Mouse (Mus musculus): ENCODE results near the gene Ly6g. TPM values are rescaled to one million over a fixed set of nuclear protein-coding genes. Genes with fewer than 3 reads are reported as not detected.
"Not testable (repeated sequence)": the region's sequence is repeated elsewhere in the genome, so short reads cannot be mapped to it uniquely, and the experiment has no call there.

Ly6g gene
- polyA plus RNA-seq (2017; shearing (Covaris generic)) = not detected

DNA sequence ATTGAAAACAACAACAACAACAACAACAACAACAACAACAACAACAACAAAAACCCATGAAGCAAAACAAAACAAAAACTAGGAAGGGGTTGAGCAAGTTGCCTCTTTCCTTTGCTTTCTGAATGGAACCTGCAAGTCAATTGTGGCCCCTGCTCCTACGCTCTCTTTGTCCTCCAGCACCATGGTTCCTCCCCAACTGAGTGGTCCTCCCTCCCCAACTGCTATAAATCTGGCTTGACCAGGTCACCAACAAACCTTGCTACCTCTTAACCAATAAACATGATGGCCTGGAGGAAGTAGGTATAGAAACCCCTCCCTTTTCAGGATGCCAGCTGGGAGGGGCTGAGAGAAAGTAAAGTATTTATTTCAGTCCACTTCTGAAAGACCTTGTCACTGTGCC, at the start of gene Ly6g:
Gene Ly6g (plus strand): TSS at position 301 of the 400 bp plus-strand sequence.
- ATAC-seq = no peak

DNA sequence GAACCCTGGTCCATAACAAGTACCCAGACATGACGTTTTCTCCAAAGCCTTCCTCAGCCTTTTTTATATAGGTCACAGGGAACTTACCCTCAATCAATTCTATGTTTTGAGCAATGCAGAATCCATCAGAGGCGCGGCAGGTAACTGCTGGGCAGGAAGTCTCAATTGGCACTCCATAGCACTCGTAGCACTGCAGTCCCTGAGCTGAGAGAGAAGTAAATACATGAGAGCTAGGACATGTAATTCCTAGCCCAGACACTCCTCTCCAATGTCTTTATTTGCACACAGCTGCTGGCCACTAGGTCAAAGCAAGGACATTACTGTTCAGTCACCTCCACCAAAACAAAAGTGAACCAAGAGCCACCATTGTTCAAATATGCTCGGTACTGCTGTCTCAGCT, 44.6 kb upstream of the Ly6g start:
- ATAC-seq = not testable (repeated sequence)

DNA sequence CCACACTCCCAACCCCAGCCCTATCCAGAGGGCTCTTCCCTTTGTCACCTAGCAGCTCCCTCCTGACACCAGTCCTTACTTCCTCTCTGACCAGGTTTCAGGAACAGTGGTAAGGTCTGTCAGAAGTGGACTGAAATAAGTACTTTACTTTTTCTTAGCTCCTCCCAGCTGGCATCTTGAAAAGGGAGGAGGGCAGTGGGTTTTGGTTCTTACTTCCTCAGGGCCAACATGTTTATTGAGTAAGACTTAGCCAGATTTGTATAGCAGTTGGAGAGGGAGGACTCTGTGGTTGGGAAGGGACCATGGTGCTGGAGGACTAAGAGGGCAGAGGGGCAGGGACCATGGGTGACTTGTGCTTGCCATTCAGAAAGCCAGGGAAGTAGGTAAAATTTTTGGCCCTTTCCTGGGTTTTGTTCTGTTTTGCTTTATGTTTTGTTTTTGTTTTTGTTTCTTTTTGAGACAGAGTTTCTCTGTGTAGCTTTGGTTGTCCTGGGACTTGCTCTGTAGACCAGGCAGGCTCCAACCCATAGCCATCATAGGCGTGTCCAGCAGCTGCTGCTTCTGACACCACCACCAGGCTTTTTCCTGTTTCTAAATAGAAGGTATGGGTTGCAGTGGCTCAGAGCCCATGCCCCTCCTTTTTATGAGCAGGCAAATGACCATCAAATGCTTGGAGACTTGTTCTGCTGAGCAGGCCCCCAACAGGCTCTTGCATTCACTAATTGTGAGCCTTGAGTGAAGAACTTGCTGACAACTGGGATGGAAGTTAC, 43.0 kb upstream of the Ly6g start, which contains the start of gene Ly6c2:
Gene Ly6c2 (minus strand): TSS at position 110 of the 770 bp plus-strand sequence.
- ATAC-seq = not testable (repeated sequence)

DNA sequence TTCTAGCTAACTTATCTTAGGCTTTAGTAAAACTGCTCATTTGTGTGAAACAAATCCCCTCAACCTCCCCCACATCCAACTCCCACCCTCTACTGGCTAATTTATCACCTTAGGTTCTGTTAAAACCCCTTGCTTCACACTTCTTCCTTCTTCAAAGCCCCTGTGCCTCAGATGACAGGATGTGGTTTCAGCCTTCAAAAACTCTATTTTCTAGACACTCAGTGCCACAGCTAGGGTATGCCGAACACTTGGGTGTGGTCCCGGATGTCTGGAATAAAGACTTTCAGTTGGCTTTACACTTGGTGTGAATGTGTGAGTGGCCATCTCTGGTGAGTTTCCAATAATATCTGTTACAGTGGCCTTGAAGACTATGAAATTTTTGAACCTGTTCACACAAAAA, 38.5 kb upstream of the Ly6g start:
- ATAC-seq = peak; percentile 91

DNA sequence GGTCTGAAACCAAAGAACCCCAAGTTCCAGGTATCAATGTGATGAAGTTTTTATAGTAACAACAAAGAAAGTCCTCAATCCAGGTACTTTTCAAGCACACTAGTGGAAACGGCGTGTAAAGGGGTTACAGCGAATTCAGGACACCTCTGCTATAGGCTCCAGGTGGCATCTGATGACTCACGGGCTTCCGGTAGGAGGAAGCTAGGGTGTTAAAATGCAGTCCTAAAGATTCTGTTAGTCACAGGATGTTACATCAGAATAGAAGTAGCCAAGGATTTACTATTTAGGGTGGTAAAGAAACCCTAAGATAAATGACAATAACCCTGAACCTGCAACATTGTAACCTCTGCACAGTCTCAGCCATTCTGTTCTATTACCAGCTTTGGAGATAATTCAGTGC, 37.6 kb upstream of the Ly6g start:
- peak; percentile 71 for ATAC-seq

DNA sequence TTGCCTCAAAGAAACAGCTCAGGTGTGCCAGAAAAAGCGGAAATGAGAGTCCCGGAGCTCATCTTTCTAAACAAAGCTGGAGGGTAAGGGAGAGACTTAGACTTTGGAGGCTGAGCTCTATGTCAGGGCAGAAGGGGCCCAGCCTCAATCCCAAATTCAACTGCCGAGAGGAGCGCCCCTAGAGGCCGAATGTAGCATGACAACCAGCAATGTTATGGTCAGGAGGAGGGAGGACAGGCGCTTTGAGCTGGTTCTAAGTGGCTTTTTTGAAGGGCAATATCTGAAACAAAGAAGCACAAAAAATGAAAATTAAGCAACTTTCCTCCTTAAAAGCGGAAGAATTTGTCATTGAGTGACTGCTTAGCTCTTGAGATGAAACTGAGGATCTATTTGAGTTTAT, 36.3 kb upstream of the Ly6g start:
- ATAC-seq = not testable (repeated sequence)

DNA sequence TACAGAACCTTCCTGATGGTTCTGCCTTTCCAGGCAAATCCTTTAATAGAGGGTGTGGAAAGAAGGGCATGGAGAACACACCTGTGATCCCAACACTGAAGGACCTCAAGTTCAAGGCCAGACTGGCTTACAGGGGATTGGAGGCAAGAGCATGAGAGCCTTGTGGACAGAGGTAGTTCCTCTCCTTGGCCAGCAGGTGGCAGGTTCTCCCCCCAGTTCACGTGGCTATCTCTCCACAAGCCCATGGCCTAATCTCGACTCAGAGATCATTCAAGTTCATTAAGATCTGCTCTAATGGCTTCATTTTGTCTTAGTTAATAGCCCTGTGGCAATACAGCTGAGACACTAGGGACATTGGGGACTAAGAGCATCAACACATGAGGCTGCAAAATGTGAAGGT, 35.0 kb upstream of the Ly6g start:
- no peak for ATAC-seq

DNA sequence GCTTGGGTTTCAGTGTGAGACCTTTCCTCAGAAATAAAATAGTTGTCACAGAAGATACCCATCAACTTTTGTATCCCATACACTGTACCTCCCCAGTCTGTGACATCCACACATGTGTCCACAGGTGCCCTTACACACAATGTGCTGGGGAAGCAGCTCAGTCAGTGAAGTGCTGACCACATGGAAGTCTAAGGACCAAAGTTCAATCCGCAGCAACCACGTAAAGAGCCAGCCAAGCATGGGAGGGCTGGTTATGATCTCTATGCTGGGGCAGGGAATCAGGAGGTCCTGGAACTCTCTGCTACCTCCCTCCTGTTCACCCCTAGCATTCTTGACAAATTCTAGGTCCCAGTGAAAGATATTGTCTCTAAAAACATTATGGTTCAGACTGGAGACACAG, 22.7 kb upstream of the Ly6g start:
- not testable (repeated sequence) for ATAC-seq

DNA sequence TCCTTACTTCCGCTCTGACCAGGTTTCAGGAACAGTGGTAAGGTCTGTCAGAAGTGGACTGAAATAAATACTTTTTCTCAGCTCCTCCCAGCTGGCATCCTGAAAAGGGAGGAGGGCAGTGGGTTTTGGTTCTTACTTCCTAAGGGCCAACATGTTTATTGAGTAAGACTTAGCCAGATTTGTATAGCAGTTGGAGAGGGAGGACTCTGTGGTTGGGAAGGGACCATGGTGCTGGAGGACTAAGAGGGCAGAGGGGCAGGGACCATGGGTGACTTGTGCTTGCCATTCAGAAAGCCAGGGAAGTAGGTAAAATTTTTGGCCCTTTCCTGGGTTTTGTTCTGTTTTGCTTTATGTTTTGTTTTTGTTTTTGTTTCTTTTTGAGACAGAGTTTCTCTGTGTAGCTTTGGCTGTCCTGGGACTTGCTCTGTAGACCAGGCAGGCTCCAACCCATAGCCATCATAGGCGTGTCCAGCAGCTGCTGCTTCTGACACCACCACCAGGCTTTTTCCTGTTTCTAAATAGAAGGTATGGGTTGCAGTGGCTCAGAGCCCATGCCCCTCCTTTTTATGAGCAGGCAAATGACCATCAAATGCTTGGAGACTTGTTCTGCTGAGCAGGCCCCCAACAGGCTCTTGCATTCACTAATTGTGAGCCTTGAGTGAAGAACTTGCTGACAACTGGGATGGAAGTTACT, 19.8 kb upstream of the Ly6g start:
- ATAC-seq = not testable (repeated sequence)

DNA sequence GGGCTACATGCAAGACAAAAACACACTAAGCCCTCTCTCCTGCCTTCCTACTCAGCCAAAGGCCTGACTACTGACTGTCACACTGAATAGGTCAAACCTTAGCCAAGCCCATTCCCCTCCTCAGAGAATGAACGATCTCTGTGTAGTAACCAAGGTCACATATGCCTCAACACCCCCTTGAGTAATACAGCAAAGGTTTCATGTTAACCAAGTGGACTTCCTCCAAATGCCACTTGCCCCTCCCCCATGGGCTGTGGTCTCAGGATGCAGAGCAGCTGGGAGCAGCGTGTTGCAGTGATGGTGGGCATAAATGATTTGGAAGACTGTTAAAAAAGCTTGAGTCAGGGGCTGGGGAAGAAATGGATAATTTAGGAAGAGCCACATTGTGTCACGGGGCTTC, 17.3 kb upstream of the Ly6g start:
- not testable (repeated sequence) for ATAC-seq

DNA sequence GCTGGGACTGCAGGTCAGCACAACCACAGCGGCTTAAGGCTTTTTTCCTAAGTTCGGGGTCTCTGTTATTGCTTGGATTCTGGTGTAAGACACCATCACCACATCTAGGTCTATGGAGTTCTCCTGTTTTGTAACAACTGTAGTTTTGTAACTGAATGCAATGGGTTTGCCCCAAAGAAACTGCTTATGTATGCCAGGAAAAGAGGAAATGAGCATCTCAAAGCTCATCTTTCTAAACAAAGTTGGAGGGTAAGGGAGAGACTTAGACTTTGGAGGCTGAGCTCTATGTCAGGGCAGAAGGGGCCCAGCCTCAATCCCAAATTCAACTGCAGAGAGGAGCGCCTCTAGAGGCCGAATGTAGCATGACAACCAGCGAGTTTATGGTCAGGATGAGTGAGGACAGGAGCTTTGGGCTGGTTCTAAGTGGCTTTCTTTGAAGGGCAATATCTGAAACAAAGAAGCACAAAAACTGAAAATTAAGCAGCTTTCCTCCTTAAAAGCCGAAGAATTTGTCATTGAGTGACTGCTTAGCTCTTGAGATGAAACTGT, 13.2 kb upstream of the Ly6g start:
- ATAC-seq = not testable (repeated sequence)

DNA sequence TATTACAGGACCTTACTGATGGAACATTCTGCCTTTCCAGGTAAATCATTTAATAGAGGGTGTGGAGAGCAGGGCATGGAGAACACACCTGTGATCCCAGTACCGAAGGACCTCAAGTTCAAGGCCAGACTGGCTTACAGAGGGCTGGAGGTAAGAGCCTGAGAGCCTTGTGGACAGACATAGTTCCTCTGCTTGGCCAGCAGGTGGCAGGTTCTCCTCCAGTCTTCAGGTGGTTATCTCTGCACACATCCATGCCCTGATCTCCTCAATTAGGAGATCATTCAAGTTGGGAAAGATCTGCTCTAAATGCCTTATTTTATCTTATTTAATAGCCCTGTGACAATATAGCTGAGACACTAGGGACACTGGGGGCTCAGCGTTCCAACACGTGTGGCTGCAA, 11.3 kb upstream of the Ly6g start:
- no peak for ATAC-seq

DNA sequence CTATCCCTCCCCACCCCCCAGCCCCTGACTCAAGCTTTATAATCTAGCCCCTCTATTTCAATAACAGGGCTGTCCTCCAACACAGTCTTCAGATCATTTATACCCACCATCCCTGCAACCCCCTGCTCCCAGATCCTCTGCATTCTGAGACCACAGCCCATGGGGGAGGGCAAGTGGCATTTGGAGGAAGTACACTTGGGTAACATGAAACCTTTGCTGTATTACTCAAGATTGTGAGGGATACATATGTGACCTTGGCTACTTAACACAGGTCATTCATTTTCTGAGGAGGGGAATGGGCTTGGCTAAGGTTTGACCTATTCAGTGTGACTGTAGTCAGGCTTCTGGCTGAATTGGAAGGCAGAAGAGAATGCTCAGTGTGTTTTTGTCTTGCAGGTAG, 2.0 kb upstream of the Ly6g start:
- ATAC-seq = no peak

DNA sequence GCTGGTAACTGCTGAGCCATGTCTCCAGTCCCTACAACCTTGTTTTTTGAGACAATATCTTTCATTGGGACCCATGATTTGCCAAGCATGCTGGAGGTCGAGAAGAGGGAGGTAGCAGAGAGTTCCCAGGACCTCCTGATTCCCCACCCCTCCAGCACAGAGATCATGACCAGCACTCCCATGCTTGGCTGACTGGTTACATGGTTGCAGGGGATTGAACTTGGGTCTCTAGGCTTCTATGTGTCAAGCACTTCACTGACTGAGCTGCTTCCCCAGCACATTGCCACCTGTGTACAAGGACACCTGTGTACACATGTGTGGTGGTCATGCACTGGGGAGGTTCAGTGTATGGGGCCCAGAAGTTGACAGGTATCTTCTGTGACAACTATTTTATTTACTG, 2.6 kb downstream of the Ly6g start:
- no peak for ATAC-seq

DNA sequence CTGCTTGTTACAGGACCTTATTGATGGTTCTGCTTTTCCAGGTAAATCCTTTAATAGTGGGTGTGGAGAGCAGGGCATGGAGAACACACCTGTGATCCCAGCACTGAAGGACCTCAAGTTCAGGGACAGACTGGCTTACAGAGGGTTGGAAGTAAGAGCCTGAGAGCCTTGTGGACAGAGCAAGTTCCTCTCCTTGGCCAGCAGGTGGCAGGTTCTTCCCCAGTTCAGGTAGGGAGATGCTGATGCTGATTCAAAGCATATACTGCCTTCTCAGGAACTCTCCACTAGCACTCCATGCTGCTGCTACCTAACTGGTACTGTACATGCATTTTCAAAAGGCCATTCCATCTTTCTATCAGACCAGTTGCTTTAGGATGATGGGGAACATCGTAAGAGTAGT, 20.5 kb downstream of the Ly6g start:
- no peak for ATAC-seq

DNA sequence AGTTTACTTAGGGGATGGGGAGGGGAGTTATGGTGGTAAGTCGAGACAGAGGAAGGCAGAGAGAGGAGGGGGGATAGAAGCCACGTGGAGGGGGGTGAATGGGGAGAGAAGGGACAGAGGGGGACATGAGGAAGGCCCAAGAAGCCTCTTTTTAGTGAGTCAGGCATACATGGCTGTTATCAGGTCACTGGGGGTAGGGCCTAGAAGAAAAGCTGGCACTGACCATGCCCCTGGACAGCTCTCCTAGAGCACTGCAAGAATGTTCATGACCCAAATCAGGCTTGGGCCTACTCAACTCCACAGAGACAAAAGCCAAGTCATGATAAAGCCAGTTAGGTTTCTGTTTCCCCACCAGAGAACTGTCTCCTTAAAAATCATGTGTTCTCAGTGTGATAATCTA, 31.3 kb downstream of the Ly6g start:
- no peak for ATAC-seq

DNA sequence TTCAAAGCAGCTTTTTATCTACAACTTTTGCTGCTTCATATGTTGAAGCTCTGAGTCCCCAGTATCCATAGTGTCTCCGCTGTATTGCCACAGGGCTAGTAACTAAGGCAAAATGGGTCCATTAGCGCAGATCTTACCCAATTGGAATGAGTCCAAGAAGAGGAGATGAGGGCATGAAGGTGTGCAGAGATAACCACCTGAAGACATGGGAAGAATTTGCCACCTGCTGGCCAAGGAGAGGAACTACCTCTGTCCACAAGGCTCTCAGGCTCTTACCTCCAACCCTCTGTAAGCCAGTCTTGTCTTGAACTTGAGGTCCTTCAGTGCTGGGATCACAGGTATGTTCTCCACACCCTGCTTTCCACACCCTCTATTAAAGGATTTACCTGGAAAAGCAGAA, 34.1 kb downstream of the Ly6g start:
- peak; percentile 38 for ATAC-seq

DNA sequence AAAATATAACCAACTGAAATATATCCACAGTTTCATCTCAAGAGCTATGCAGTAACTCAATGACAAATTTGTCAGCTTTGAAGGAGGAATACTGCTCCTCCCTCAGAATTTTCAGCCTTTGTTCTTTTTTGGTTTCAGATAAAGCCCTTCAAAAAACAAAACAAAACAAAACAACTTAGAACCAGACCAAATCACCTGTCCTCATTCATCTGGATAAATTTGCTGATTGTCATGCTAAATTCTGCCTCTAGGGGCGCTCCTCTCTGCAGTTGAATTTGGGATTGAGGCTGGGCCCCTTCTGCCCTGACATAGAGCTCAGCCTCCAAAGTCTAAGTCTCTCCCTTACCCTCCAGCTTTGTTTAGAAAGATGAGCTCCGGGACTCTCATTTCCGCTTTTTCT, 35.5 kb downstream of the Ly6g start:
- not testable (repeated sequence) for ATAC-seq

Other genes starting within 250 kb of the Ly6g start
- gene Ly6i, start 171.8 kb upstream of the Ly6g start, polyA plus RNA-seq (2017; shearing (Covaris generic)) = 1 to 10 TPM in 1 of 3 experiments, under 1 TPM in 2; 0.77 to 1.4 (median 0.85) TPM
- gene Ly6a, start 157.2 kb upstream of the Ly6g start, polyA plus RNA-seq (2017; shearing (Covaris generic)) = 1,000 to 10,000 TPM in 1 of 3 experiments, 100 to 1,000 TPM in 2; 364 to 1,307 (median 501) TPM
- gene Ly6c1, start 106.4 kb upstream of the Ly6g start, polyA plus RNA-seq (2017; shearing (Covaris generic)) = 100 to 1,000 TPM in 1 of 3 experiments, 10 to 100 TPM in 1, 1 to 10 TPM in 1; 1.9 to 113 (median 61.0) TPM
- 10 to 100 TPM in 2 of 3 experiments, 1 to 10 TPM in 1; 9.1 to 23.1 (median 10.3) TPM for gene Ly6c2, start 43.3 kb upstream of the Ly6g start, polyA plus RNA-seq (2017; shearing (Covaris generic))
- gene BC025446, start 61.1 kb downstream of the Ly6g start, polyA plus RNA-seq (2017; shearing (Covaris generic)) = not detected
- gene Ly6f, start 113.2 kb downstream of the Ly6g start, polyA plus RNA-seq (2017; shearing (Covaris generic)) = not detected